Mouse (Mus musculus) neural tube, embryonic 14.5 days (tissue): Measurements from ENCODE around the gene Fyb2. TPM values are rescaled to one million over a fixed set of nuclear protein-coding genes. Genes with fewer than 3 reads are reported as not detected.

ENCODE experiments used
- polyA plus RNA-seq: library from polyadenylated mRNA; unstranded; fragments of >200 nt; fragmentation: Nextera tagmentation; extraction: Ambion mirVana; gene quantifications from 2 replicates; pipeline ENCODE4 v1.2.1, GENCODE M21; 2014

Gene Fyb2
- polyA plus RNA-seq, 1 experiment from 2014 or later, result 0.17 TPM

Other genes with a start within 250 kb of the Fyb2 start
- 0.17 and 0.52 TPM in 2 replicates for gene C8b, start 147.1 kb upstream of the Fyb2 start, polyA plus RNA-seq
- not detected in 2 replicates for gene Gm17662, start 56.1 kb upstream of the Fyb2 start, polyA plus RNA-seq
- not detected in 2 replicates for gene C8a, start 37.1 kb upstream of the Fyb2 start, polyA plus RNA-seq
- gene Prkaa2, start 196.4 kb downstream of the Fyb2 start, polyA plus RNA-seq, result 15.6 and 16.2 TPM in 2 replicates
- gene Plpp3, start 243.9 kb downstream of the Fyb2 start, polyA plus RNA-seq, result 58.5 and 67.0 TPM in 2 replicates